Comparison of ENCODE assay signal across 8 mouse cellular contexts in genomic region chr11:84053524-84054163, GRCm38 (mm10). TPM values are rescaled to one million over a fixed set of nuclear protein-coding genes. Genes with fewer than 3 reads are reported as not detected.
A peak's percentile ranks its signal among the peaks of the same experiment; 100 is the strongest.
DNase-seq lines count a peak whose midpoint lies in the region; ATAC-seq lines count a peak whose summit lies in the region.

No protein-coding gene starts in this region.

- H3K9me3 ChIP-seq in neural tube, embryonic 12.5 days, result 0 out of 2 replicates have a peak, but pooled peaks cover 7% of the 10 kb centered on the region
- H3K9me3 ChIP-seq in hindbrain, embryonic 16.5 days (ENCODE audit: control insufficient read depth, low read length), result no peaks in the 10 kb centered on the region
- no peaks in the 10 kb centered on the region for H3K9me3 ChIP-seq in neural tube, embryonic 13.5 days

- no peak overlapping the region for H3K4me2 ChIP-seq in neural tube, embryonic 12.5 days (replicated peaks)
- H3K4me2 ChIP-seq in hindbrain, embryonic 16.5 days (ENCODE audit: low read length), result no peak overlapping the region
- H3K4me2 ChIP-seq in neural tube, embryonic 13.5 days, result no peak overlapping the region

- no peaks in the 10 kb centered on the region for H3K36me3 ChIP-seq in neural tube, embryonic 12.5 days
- H3K36me3 ChIP-seq in hindbrain, embryonic 16.5 days (ENCODE audit: control insufficient read depth, insufficient read depth, low read length), result no peaks in the 10 kb centered on the region
- no peaks in the 10 kb centered on the region for H3K36me3 ChIP-seq in neural tube, embryonic 13.5 days

- H3K9ac ChIP-seq in neural tube, embryonic 12.5 days, result no peak overlapping the region
- H3K9ac ChIP-seq in hindbrain, embryonic 16.5 days (ENCODE audit: low read depth, low read length), result no peak overlapping the region
- no peak overlapping the region for H3K9ac ChIP-seq in neural tube, embryonic 13.5 days

- peak; percentile 64 for DNase-seq in adrenal gland, postnatal 10 days
- no peak for DNase-seq in adrenal gland, postnatal 4 days (ENCODE audit: low spot score in 2 of 2)
- DNase-seq in neural tube, embryonic 10.5 days (ENCODE audit: extremely low spot score, low spot score), result no peak
- no peak for DNase-seq in ovary, postnatal 14 days (ENCODE audit: low spot score)

- H3K4me3 ChIP-seq in neural tube, embryonic 12.5 days, result no peak overlapping the region
- no peak overlapping the region for H3K4me3 ChIP-seq in hindbrain, embryonic 16.5 days (ENCODE audit: low read length)
- H3K4me3 ChIP-seq in neural tube, embryonic 13.5 days, result no peak overlapping the region

- WGBS in neural tube, embryonic 12.5 days, result 65% methylated on average over 10 of the region's 10 CpGs
- WGBS in hindbrain, embryonic 16.5 days, result 35% methylated on average over 10 of the region's 10 CpGs
- WGBS in neural tube, embryonic 13.5 days, result 48% methylated on average over 10 of the region's 10 CpGs

- H3K4me1 ChIP-seq in neural tube, embryonic 12.5 days, result peaks cover 9% of the 10 kb centered on the region; the same call in 1 of the 2 replicates
- peaks cover 9% of the 10 kb centered on the region for H3K4me1 ChIP-seq in hindbrain, embryonic 16.5 days (ENCODE audit: control insufficient read depth, insufficient read depth, low read depth, low read length)
- H3K4me1 ChIP-seq in neural tube, embryonic 13.5 days (replicated peaks), result peaks cover 19% of the 10 kb centered on the region

- no peak for ATAC-seq in neural tube, embryonic 12.5 days (ENCODE audit: low FRiP score, low read depth)
- peak; percentile 85 for ATAC-seq in hindbrain, embryonic 16.5 days
- peak; percentile 74; the same call in 1 of the 2 replicates for ATAC-seq in neural tube, embryonic 13.5 days (ENCODE audit: low read depth)
- no peak for ATAC-seq in granulocyte monocyte progenitor cell, adult 5-6 weeks (replicated peaks; ENCODE audit: poor library complexity, severe bottlenecking)

- H3K27me3 ChIP-seq in neural tube, embryonic 12.5 days (replicated peaks), result no peaks in the 10 kb centered on the region
- H3K27me3 ChIP-seq in hindbrain, embryonic 16.5 days (replicated peaks; ENCODE audit: control insufficient read depth, insufficient read depth, low read length), result no peaks in the 10 kb centered on the region
- no peaks in the 10 kb centered on the region for H3K27me3 ChIP-seq in neural tube, embryonic 13.5 days

- peak overlapping the region; percentile 16; the same call in 1 of the 2 replicates for H3K27ac ChIP-seq in neural tube, embryonic 12.5 days
- peak overlapping the region; percentile 55 for H3K27ac ChIP-seq in hindbrain, embryonic 16.5 days (ENCODE audit: low read depth, low read length)
- H3K27ac ChIP-seq in neural tube, embryonic 13.5 days (replicated peaks), result peak overlapping the region; percentile 35

RNA-seq across cellular contexts. Expression of gene Dusp14, which starts 15.4 kb away (rescaled TPM):
- 1 to 10 TPM; 3.0 to 4.0 TPM for total RNA-seq in adrenal gland, postnatal 10 days (2021)
- total RNA-seq in adrenal gland, postnatal 4 days (2021), result 1 to 10 TPM; 4.5 to 6.3 TPM
- polyA plus RNA-seq in neural tube, embryonic 12.5 days (2016; fragmentation: Nextera tagmentation; extraction: Ambion mirVana), result 10.9 and 12.4 TPM in 2 replicates
- polyA plus RNA-seq in hindbrain, embryonic 16.5 days (2015; fragmentation: Nextera tagmentation; extraction: Ambion mirVana), result 13.0 and 13.1 TPM in 2 replicates
- 8.7 and 10.4 TPM in 2 replicates for polyA plus RNA-seq in neural tube, embryonic 13.5 days (2015; fragmentation: Nextera tagmentation; extraction: Ambion mirVana)
- total RNA-seq in granulocyte monocyte progenitor cell, adult 5-6 weeks (2014; fragmentation: Nextera tagmentation), result not detected in 2 replicates
- 0.31 TPM in 1 of 2 replicates, not detected in the other for total RNA-seq in granulocyte monocyte progenitor cell, adult 5-6 weeks (2017)

Comparison
In these comparisons a context has a peak if more than half of its experiments do, and no peak if none do; other contexts are left out.
1. ATAC-seq: peak in hindbrain, embryonic 16.5 days (single experiment) and neural tube, embryonic 13.5 days (single experiment); none in neural tube, embryonic 12.5 days (single experiment) and granulocyte monocyte progenitor cell, adult 5-6 weeks (single experiment).
2. Peak in every context shown above with its lines, with median percentiles within 50 percentile points of each other: H3K27ac ChIP-seq.